Mouse (Mus musculus): ENCODE results near the gene Ankrd50.

GRCm38 (mm10) chr3:38461742-38462141 is 22.9 kb downstream of the Ankrd50 start:
- TF ChIP-seq CTCF (IDR thresholded peaks at IDR 0.05; ENCODE audit: borderline replicate concordance, insufficient read depth, low read length) (no peak), POLR2A (IDR thresholded peaks at IDR 0.05; ENCODE audit: low read depth, low read length) (no peak)
